Mouse (Mus musculus): Measurements from ENCODE around the gene Tbc1d4. TPM values are rescaled to one million over a fixed set of nuclear protein-coding genes. Genes with fewer than 3 reads are reported as not detected.

The Tbc1d4 gene
- polyA plus RNA-seq, 1 experiment from 2014 or later = 4.1 TPM

- Histone ChIP-seq H3K4me1 (ENCODE audit: control insufficient read depth, insufficient read depth, low read length) (peaks cover 3% of the 10 kb centered on the region; the same call in 1 of the 2 replicates), H3K4me3 (ENCODE audit: low read depth, low read length) (no peak overlapping the region), H3K4me2 (no peak overlapping the region), H3K9me3 (ENCODE audit: control insufficient read depth, low read length) (no peaks in the 10 kb centered on the region), H3K9ac (ENCODE audit: low read length) (no peak overlapping the region), H3K36me3 (ENCODE audit: control insufficient read depth, insufficient read depth, low read length) (peaks cover 4% of the 10 kb centered on the region; the same call in 1 of the 2 replicates), H3K27me3 (ENCODE audit: control insufficient read depth, insufficient read depth, low read length) (no peaks in the 10 kb centered on the region), H3K27ac (ENCODE audit: low read depth, low read length) (no peak overlapping the region)
- 90% methylated on average over 6 of the region's 6 CpGs for WGBS
- no peak for DNase-seq (ENCODE audit: low spot score, missing footprints)
- no peak for ATAC-seq (ENCODE audit: low FRiP score)
Measured at GRCm38 (mm10) chr14:101637381-101637780, 28.4 kb upstream of the Tbc1d4 start.

GRCm38 (mm10) chr14:101635765-101636164 is 26.8 kb upstream of the Tbc1d4 start:
- Histone ChIP-seq H3K9me3 (ENCODE audit: control insufficient read depth, low read length) (no peaks in the 10 kb centered on the region), H3K4me2 (no peak overlapping the region), H3K4me1 (ENCODE audit: control insufficient read depth, insufficient read depth, low read length) (peaks cover 3% of the 10 kb centered on the region; the same call in 1 of the 2 replicates), H3K36me3 (ENCODE audit: control insufficient read depth, insufficient read depth, low read length) (peaks cover 4% of the 10 kb centered on the region; the same call in 1 of the 2 replicates), H3K27ac (ENCODE audit: low read depth, low read length) (no peak overlapping the region), H3K4me3 (ENCODE audit: low read depth, low read length) (no peak overlapping the region), H3K27me3 (ENCODE audit: control insufficient read depth, insufficient read depth, low read length) (no peaks in the 10 kb centered on the region), H3K9ac (ENCODE audit: low read length) (no peak overlapping the region)
- 91% methylated on average over 1 of the region's 1 CpGs for WGBS
- DNase-seq (ENCODE audit: low spot score, missing footprints) = no peak
- no peak for ATAC-seq (ENCODE audit: low FRiP score)

GRCm38 (mm10) chr14:101630548-101630947 is 21.6 kb upstream of the Tbc1d4 start:
- no peak overlapping the region for H3K4me3 ChIP-seq (ENCODE audit: low read depth, low read length)
- ATAC-seq (ENCODE audit: low FRiP score) = no peak
- H3K4me1 ChIP-seq (ENCODE audit: control insufficient read depth, insufficient read depth, low read length) = no peaks in the 10 kb centered on the region
- peaks cover 4% of the 10 kb centered on the region; the same call in 1 of the 2 replicates for H3K36me3 ChIP-seq (ENCODE audit: control insufficient read depth, insufficient read depth, low read length)
- 88% methylated on average over 2 of the region's 2 CpGs for WGBS
- H3K9me3 ChIP-seq (ENCODE audit: control insufficient read depth, low read length) = no peaks in the 10 kb centered on the region
- H3K27me3 ChIP-seq (ENCODE audit: control insufficient read depth, insufficient read depth, low read length) = no peaks in the 10 kb centered on the region
- H3K9ac ChIP-seq (ENCODE audit: low read length) = no peak overlapping the region
- no peak overlapping the region for H3K27ac ChIP-seq (ENCODE audit: low read depth, low read length)
- no peak overlapping the region for H3K4me2 ChIP-seq
- DNase-seq (ENCODE audit: low spot score, missing footprints) = no peak

GRCm38 (mm10) chr14:101617680-101618079 is 8.7 kb upstream of the Tbc1d4 start:
- Histone ChIP-seq H3K36me3 (ENCODE audit: control insufficient read depth, insufficient read depth, low read length) (no peaks in the 10 kb centered on the region), H3K9me3 (ENCODE audit: control insufficient read depth, low read length) (no peaks in the 10 kb centered on the region), H3K4me1 (ENCODE audit: control insufficient read depth, insufficient read depth, low read length) (no peaks in the 10 kb centered on the region), H3K27ac (ENCODE audit: low read depth, low read length) (no peak overlapping the region), H3K4me2 (no peak overlapping the region), H3K4me3 (ENCODE audit: low read depth, low read length) (no peak overlapping the region), H3K27me3 (ENCODE audit: control insufficient read depth, insufficient read depth, low read length) (no peaks in the 10 kb centered on the region), H3K9ac (ENCODE audit: low read length) (no peak overlapping the region)
- no peak for DNase-seq (ENCODE audit: low spot score, missing footprints)
- WGBS = 82% methylated on average over 5 of the region's 5 CpGs
- ATAC-seq (ENCODE audit: low FRiP score) = no peak

- no peak for DNase-seq (ENCODE audit: low spot score, missing footprints)
- WGBS = 81% methylated on average over 9 of the region's 9 CpGs
- H3K27me3 ChIP-seq (ENCODE audit: control insufficient read depth, insufficient read depth, low read length) = no peaks in the 10 kb centered on the region
- no peaks in the 10 kb centered on the region for H3K9me3 ChIP-seq (ENCODE audit: control insufficient read depth, low read length)
- H3K36me3 ChIP-seq (ENCODE audit: control insufficient read depth, insufficient read depth, low read length) = no peaks in the 10 kb centered on the region
- no peak overlapping the region for H3K4me3 ChIP-seq (ENCODE audit: low read depth, low read length)
- no peak for ATAC-seq (ENCODE audit: low FRiP score)
- H3K27ac ChIP-seq (ENCODE audit: low read depth, low read length) = no peak overlapping the region
- H3K4me1 ChIP-seq (ENCODE audit: control insufficient read depth, insufficient read depth, low read length) = no peaks in the 10 kb centered on the region
- H3K9ac ChIP-seq (ENCODE audit: low read length) = no peak overlapping the region
- H3K4me2 ChIP-seq = no peak overlapping the region
Measured at GRCm38 (mm10) chr14:101616178-101616577, 7.2 kb upstream of the Tbc1d4 start.

GRCm38 (mm10) chr14:101613206-101613605 is 4.2 kb upstream of the Tbc1d4 start:
- no peaks in the 10 kb centered on the region for H3K36me3 ChIP-seq (ENCODE audit: control insufficient read depth, insufficient read depth, low read length)
- H3K4me2 ChIP-seq = no peak overlapping the region
- H3K9ac ChIP-seq (ENCODE audit: low read length) = no peak overlapping the region
- H3K9me3 ChIP-seq (ENCODE audit: control insufficient read depth, low read length) = no peaks in the 10 kb centered on the region
- peaks cover under 1% of the 10 kb centered on the region; the same call in 1 of the 2 replicates for H3K27me3 ChIP-seq (ENCODE audit: control insufficient read depth, insufficient read depth, low read length)
- no peak overlapping the region for H3K4me3 ChIP-seq (ENCODE audit: low read depth, low read length)
- 48% methylated on average over 1 of the region's 1 CpGs for WGBS
- DNase-seq (ENCODE audit: low spot score, missing footprints) (no peak), ATAC-seq (ENCODE audit: low FRiP score) (no peak)
- H3K27ac ChIP-seq (ENCODE audit: low read depth, low read length) = no peak overlapping the region
- H3K4me1 ChIP-seq (ENCODE audit: control insufficient read depth, insufficient read depth, low read length) = 0 out of 2 replicates have a peak, but pooled peaks cover 1% of the 10 kb centered on the region

- H3K27ac ChIP-seq (ENCODE audit: low read depth, low read length) = no peak overlapping the region
- H3K27me3 ChIP-seq (ENCODE audit: control insufficient read depth, insufficient read depth, low read length) = peaks cover 11% of the 10 kb centered on the region
- peaks cover 4% of the 10 kb centered on the region; the same call in 1 of the 2 replicates for H3K4me1 ChIP-seq (ENCODE audit: control insufficient read depth, insufficient read depth, low read length)
- no peak overlapping the region for H3K9ac ChIP-seq (ENCODE audit: low read length)
- no peaks in the 10 kb centered on the region for H3K9me3 ChIP-seq (ENCODE audit: control insufficient read depth, low read length)
- no peak for DNase-seq (ENCODE audit: low spot score, missing footprints)
- no peaks in the 10 kb centered on the region for H3K36me3 ChIP-seq (ENCODE audit: control insufficient read depth, insufficient read depth, low read length)
- ATAC-seq (ENCODE audit: low FRiP score) = no peak
- no peak overlapping the region for H3K4me2 ChIP-seq
- WGBS = 85% methylated on average over 10 of the region's 10 CpGs
- H3K4me3 ChIP-seq (ENCODE audit: low read depth, low read length) = no peak overlapping the region
Measured at GRCm38 (mm10) chr14:101610701-101611100, 1.7 kb upstream of the Tbc1d4 start.

- WGBS = under 1% methylated on average over 62 of the region's 62 CpGs
- peak; percentile 64 for ATAC-seq (ENCODE audit: low FRiP score)
- H3K27ac ChIP-seq (ENCODE audit: low read depth, low read length) = no peak overlapping the region
Measured at GRCm38 (mm10) chr14:101607631-101608518, 1.1 kb downstream of the Tbc1d4 start.

GRCm38 (mm10) chr14:101605843-101606242 is 3.1 kb downstream of the Tbc1d4 start:
- Histone ChIP-seq H3K36me3 (ENCODE audit: control insufficient read depth, insufficient read depth, low read length) (no peaks in the 10 kb centered on the region), H3K27me3 (ENCODE audit: control insufficient read depth, insufficient read depth, low read length) (peaks cover 11% of the 10 kb centered on the region), H3K4me2 (no peak overlapping the region), H3K27ac (ENCODE audit: low read depth, low read length) (no peak overlapping the region), H3K9me3 (ENCODE audit: control insufficient read depth, low read length) (no peaks in the 10 kb centered on the region), H3K4me1 (ENCODE audit: control insufficient read depth, insufficient read depth, low read length) (peaks cover 4% of the 10 kb centered on the region; the same call in 1 of the 2 replicates), H3K9ac (ENCODE audit: low read length) (no peak overlapping the region), H3K4me3 (ENCODE audit: low read depth, low read length) (no peak overlapping the region)
- ATAC-seq (ENCODE audit: low FRiP score) (no peak), DNase-seq (ENCODE audit: low spot score, missing footprints) (no peak)
- WGBS = 61% methylated on average over 2 of the region's 2 CpGs

More at GRCm38 (mm10) chr14:101607631-101608518, 1.1 kb downstream of the Tbc1d4 start:
- Histone ChIP-seq H3K36me3 (ENCODE audit: control insufficient read depth, insufficient read depth, low read length) (no peaks in the 10 kb centered on the region), H3K4me1 (ENCODE audit: control insufficient read depth, insufficient read depth, low read length) (peaks cover 4% of the 10 kb centered on the region; the same call in 1 of the 2 replicates), H3K9ac (ENCODE audit: low read length) (peak overlapping the region; percentile 49), H3K9me3 (ENCODE audit: control insufficient read depth, low read length) (no peaks in the 10 kb centered on the region), H3K4me3 (ENCODE audit: low read depth, low read length) (peak overlapping the region; percentile 50), H3K27me3 (ENCODE audit: control insufficient read depth, insufficient read depth, low read length) (peaks cover 11% of the 10 kb centered on the region), H3K4me2 (peak overlapping the region; percentile 99)
- peak; percentile 96 for DNase-seq (ENCODE audit: low spot score, missing footprints)

Measured in midbrain, embryonic 11.5 days (tissue).